Mouse (Mus musculus) megakaryocyte, adult 5-6 weeks (primary cell): ENCODE measurements at regions not wholly inside any gene's neighbourhood (a gene's known extent, or its start where the extent isn't known, plus 50 kb on each side); places are given as distances from the start of the nearest gene placed in this dataset.
A peak's percentile ranks its signal among the peaks of the same experiment; 100 is the strongest.

Experiments
- ATAC-seq: 2 replicates; pipeline ENCODE4 v1.8.0; 2016; ENCODE audit warnings: mild to moderate bottlenecking, inconsistent platforms; ENCODE audit not compliant: poor library complexity, severe bottlenecking

GRCm38 (mm10) chr1:35709214-35709613 lies 359.0 kb upstream of the Hs6st1 start:
- ATAC-seq = no peak

GRCm38 (mm10) chr1:35713961-35714360 lies 354.2 kb upstream of the Hs6st1 start:
- ATAC-seq = no peak

- no peak for ATAC-seq
These were observed 352.3 kb upstream of the Hs6st1 start for GRCm38 (mm10) chr1:35715931-35716330.

- no peak for ATAC-seq
These were observed 351.0 kb upstream of the Hs6st1 start for GRCm38 (mm10) chr1:35717166-35717565.

GRCm38 (mm10) chr1:35717659-35718058 lies 350.5 kb upstream of the Hs6st1 start:
- no peak for ATAC-seq

GRCm38 (mm10) chr1:35720063-35720462 lies 348.1 kb upstream of the Hs6st1 start:
- ATAC-seq = no peak

- no peak for ATAC-seq
These were observed 343.8 kb upstream of the Hs6st1 start for GRCm38 (mm10) chr1:35724366-35724900.

- ATAC-seq = no peak
These were observed 341.6 kb upstream of the Hs6st1 start for GRCm38 (mm10) chr1:35726596-35726995.

GRCm38 (mm10) chr1:35727310-35727990 lies 340.8 kb upstream of the Hs6st1 start:
- ATAC-seq = no peak

GRCm38 (mm10) chr1:35729785-35730295 lies 338.4 kb upstream of the Hs6st1 start:
- no peak for ATAC-seq

GRCm38 (mm10) chr1:35730309-35730708 lies 337.9 kb upstream of the Hs6st1 start:
- no peak for ATAC-seq

- no peak for ATAC-seq
These were observed 332.0 kb upstream of the Hs6st1 start for GRCm38 (mm10) chr1:35736247-35736646.

GRCm38 (mm10) chr1:35749603-35750002 lies 318.6 kb upstream of the Hs6st1 start:
- ATAC-seq = no peak

GRCm38 (mm10) chr1:35750092-35750521 lies 318.1 kb upstream of the Hs6st1 start:
- no peak for ATAC-seq

- no peak for ATAC-seq
These were observed 315.6 kb upstream of the Hs6st1 start for GRCm38 (mm10) chr1:35752636-35753035.

GRCm38 (mm10) chr1:35754170-35754569 lies 314.0 kb upstream of the Hs6st1 start:
- no peak for ATAC-seq

- ATAC-seq = no peak
These were observed 309.2 kb upstream of the Hs6st1 start for GRCm38 (mm10) chr1:35759010-35759409.

- ATAC-seq = no peak
These were observed 308.6 kb upstream of the Hs6st1 start for GRCm38 (mm10) chr1:35759600-35759999.

- ATAC-seq = no peak
These were observed 305.1 kb upstream of the Hs6st1 start for GRCm38 (mm10) chr1:35763051-35763450.

- ATAC-seq = no peak
These were observed 304.7 kb upstream of the Hs6st1 start for GRCm38 (mm10) chr1:35763456-35763855.

- no peak for ATAC-seq
These were observed 304.1 kb upstream of the Hs6st1 start for GRCm38 (mm10) chr1:35764068-35764467.

GRCm38 (mm10) chr1:35765692-35766091 lies 302.5 kb upstream of the Hs6st1 start:
- ATAC-seq = 0 out of 2 replicates have a peak, but pooled peaks have one; percentile 12

- no peak for ATAC-seq
These were observed 301.9 kb upstream of the Hs6st1 start for GRCm38 (mm10) chr1:35766271-35766670.
